Mouse (Mus musculus): ENCODE data around the gene Vmn1r87. TPM values are rescaled to one million over a fixed set of nuclear protein-coding genes. Genes with fewer than 3 reads are reported as not detected.
"Not testable (repeated sequence)": the region's sequence is repeated elsewhere in the genome, so short reads cannot be mapped to it uniquely, and the experiment has no call there.

The Vmn1r87 gene
- not detected for total RNA-seq (2021)
- long read RNA-seq, experiment 1 = 0 reads
- long read RNA-seq, experiment 2 = 0 reads

GRCm38 (mm10) chr7:13140057-13140456 lies at the start of gene Vmn1r87:
Gene Vmn1r87 (minus strand): TSS chr7:13140157.
- no peak for DNase-seq (ENCODE audit: low spot score)

- DNase-seq (ENCODE audit: low spot score) = no peak
Measured at GRCm38 (mm10) chr7:13159268-13159667, 19.3 kb upstream of the Vmn1r87 start, which contains the start of gene Vmn1r88. Gene Vmn1r88 (plus strand): TSS chr7:13159568.

DNA sequence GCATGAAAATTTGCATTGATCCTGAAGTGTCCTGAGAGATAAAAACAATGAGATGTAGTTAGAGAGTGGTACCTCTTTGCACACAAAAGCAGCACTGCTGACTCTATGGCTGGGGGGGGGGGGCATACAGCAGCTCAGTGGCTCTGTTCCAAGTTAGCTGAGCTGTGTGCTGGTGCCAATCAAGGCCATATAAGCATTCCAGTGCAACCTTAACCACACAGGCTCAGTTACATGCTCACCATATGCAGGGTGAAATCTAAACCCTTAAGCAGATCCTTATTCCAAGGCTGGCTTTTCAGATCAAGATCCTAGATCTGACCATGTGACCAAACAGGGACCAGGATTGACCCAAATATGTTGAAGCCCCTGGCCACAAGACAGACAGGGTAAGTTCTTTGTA lies 2.6 kb downstream of the Vmn1r87 start:
- no peak for DNase-seq (ENCODE audit: low spot score)

- no peak for DNase-seq (ENCODE audit: low spot score)
Measured at GRCm38 (mm10) chr7:13131856-13132255, 8.1 kb downstream of the Vmn1r87 start.

- DNase-seq (ENCODE audit: low spot score) = not testable (repeated sequence)
Measured at GRCm38 (mm10) chr7:13123554-13124153, 16.3 kb downstream of the Vmn1r87 start.

DNA sequence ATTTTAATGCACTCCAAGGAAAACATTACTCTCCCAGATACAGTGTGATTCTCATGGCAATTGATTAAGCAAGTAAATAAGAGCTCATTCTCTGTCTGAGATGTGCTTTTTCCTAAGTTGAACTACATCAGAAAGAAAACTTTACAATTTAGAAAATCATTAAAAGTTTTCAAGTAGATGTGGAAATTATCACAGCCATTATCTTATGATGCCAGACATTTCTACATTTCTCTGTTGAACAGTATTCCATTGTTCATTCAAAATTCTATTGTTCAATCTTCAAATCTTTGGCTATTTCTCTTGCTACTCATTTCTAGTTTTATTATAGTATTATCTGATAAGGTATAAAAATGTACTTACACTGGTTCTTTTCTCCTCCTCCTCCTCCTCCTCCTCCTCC lies 20.1 kb downstream of the Vmn1r87 start, which contains the start of gene Vmn1r86:
Vmn1r86 (minus strand) TSS at position 101 of the 400 bp plus-strand sequence.
- no peak for DNase-seq (ENCODE audit: low spot score)

DNA sequence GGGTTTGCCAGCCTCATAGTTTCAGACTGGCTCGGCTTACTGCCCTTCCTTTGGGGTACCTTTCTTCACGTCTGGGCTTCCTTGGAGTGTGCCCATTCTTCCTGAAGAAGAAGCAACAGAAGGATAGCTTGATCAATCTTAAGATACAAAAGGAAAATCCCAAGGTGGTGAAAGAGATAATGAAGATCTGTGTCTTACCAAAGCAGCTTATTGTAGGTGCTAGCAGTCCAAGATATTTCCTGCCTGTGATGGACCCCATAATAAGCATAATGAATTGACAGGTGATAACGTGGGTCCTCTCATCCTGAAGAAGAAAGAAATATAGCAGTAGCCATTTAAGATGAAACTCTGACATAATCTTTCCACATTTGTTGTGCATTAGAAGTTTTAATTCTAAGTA lies 44.9 kb downstream of the Vmn1r87 start, which contains the start of gene Vmn1r85:
Vmn1r85 (minus strand) TSS at position 101 of the 400 bp plus-strand sequence.
- DNase-seq (ENCODE audit: low spot score) = no peak

Other genes with a start within 250 kb of the Vmn1r87 start
- gene Zscan22, start 242.3 kb downstream of the Vmn1r87 start, total RNA-seq (2021) = 1 to 10 TPM; 2.8 to 3.4 TPM
- gene Rps5, start 217.9 kb downstream of the Vmn1r87 start, total RNA-seq (2021) = 100 to 1,000 TPM; 586 to 589 TPM
- gene Rnf225, start 212.7 kb downstream of the Vmn1r87 start, total RNA-seq (2021) = under 1 TPM; 0.46 to 0.59 TPM
- gene Zfp324, start 174.3 kb downstream of the Vmn1r87 start, total RNA-seq (2021) = 1 to 10 TPM; 1.4 to 1.5 TPM
- 1 to 10 TPM; 1.9 to 2.1 TPM for gene Zfp446, start 162.3 kb downstream of the Vmn1r87 start, total RNA-seq (2021)
- gene Slc27a5, start 142.0 kb downstream of the Vmn1r87 start, total RNA-seq (2021) = under 1 TPM in 1 of 2 experiments, not detected in 1; 0.28 TPM
- 10 to 100 TPM; 63.6 to 65.9 TPM for gene Trim28, start 141.0 kb downstream of the Vmn1r87 start, total RNA-seq (2021)
- gene Zbtb45, start 130.1 kb downstream of the Vmn1r87 start, total RNA-seq (2021) = 1 to 10 TPM; 3.2 to 4.0 TPM
- 100 to 1,000 TPM in 1 of 2 experiments, 10 to 100 TPM in 1; 95.4 to 103 TPM for gene Chmp2a, start 105.3 kb downstream of the Vmn1r87 start, total RNA-seq (2021)
- 100 to 1,000 TPM; 148 to 149 TPM for gene Ube2m, start 101.9 kb downstream of the Vmn1r87 start, total RNA-seq (2021)
- under 1 TPM; 0.62 to 0.71 TPM for gene Mzf1, start 85.4 kb downstream of the Vmn1r87 start, total RNA-seq (2021)
- gene Vmn1r85, start 45.0 kb downstream of the Vmn1r87 start, total RNA-seq (2021) = not detected
- gene Vmn1r86, start 20.2 kb downstream of the Vmn1r87 start, total RNA-seq (2021) = not detected
- gene Vmn1r88, start 19.4 kb upstream of the Vmn1r87 start, total RNA-seq (2021) = under 1 TPM; 0.05 to 0.09 TPM
- not detected for gene Vmn1r89, start 72.9 kb upstream of the Vmn1r87 start, total RNA-seq (2021)
- 1 to 10 TPM in 1 of 2 experiments, under 1 TPM in 1; 0.91 to 1.4 TPM for gene Lig1, start 137.1 kb upstream of the Vmn1r87 start, total RNA-seq (2021)
- 10 to 100 TPM; 13.6 to 14.7 TPM for gene Zswim9, start 138.6 kb upstream of the Vmn1r87 start, total RNA-seq (2021)
- gene Pla2g4c, start 184.5 kb upstream of the Vmn1r87 start, total RNA-seq (2021) = not detected

All from gastrocnemius, adult 18-20 months (tissue).